Mouse (Mus musculus) embryonic facial prominence, embryonic 11.5 days (tissue): ENCODE results near the gene Fam184b. TPM values are rescaled to one million over a fixed set of nuclear protein-coding genes. Genes with fewer than 3 reads are reported as not detected.
A peak's percentile ranks its signal among the peaks of the same experiment; 100 is the strongest.
"Not testable (repeated sequence)": the region's sequence is repeated elsewhere in the genome, so short reads cannot be mapped to it uniquely, and the experiment has no call there.

Source experiments
- ATAC-seq: fragments of 200-750 bp; cut with Nextera tagmentation; replicated peaks from 2 replicates; pipeline ENCODE4 v1.8.0; 2017; ENCODE audit warnings: low read depth; ENCODE audit not compliant: insufficient number of reproducible peaks, low FRiP score, low TSS enrichment
- DNase-seq: peaks from one replicate; pipeline ENCODE4 v3.0.0-alpha.2; 2015; ENCODE audit warnings: low spot score
- H3K27ac ChIP-seq: fragments of 300-500 bp; sonication (generic); replicated peaks from 2 replicates; pipeline ENCODE4 v1.5.1; 2014; ENCODE audit warnings: mild to moderate bottlenecking, low read depth, low read length, control low read depth
- H3K27me3 ChIP-seq: fragments of 300-500 bp; sonication (generic); 2 replicates; pipeline ENCODE4 v1.6.1; 2014; ENCODE audit warnings: mild to moderate bottlenecking, low read length, moderate library complexity, mixed read lengths; ENCODE audit not compliant: control insufficient read depth, insufficient read depth
- H3K36me3 ChIP-seq: fragments of 300-500 bp; sonication (generic); replicated peaks from 2 replicates; pipeline ENCODE4 v1.6.1; 2014; ENCODE audit warnings: low read depth, mild to moderate bottlenecking, low read length, moderate library complexity, mixed read lengths; ENCODE audit not compliant: control insufficient read depth, insufficient read depth
- H3K4me1 ChIP-seq: fragments of 300-500 bp; sonication (generic); 2 replicates; pipeline ENCODE4 v1.6.1; 2014; ENCODE audit warnings: low read length, mixed read lengths; ENCODE audit not compliant: control insufficient read depth, insufficient read depth
- H3K4me2 ChIP-seq: fragments of 300-500 bp; sonication (generic); 2 replicates; pipeline ENCODE4 v1.6.1; 2014; ENCODE audit warnings: low read depth, mild to moderate bottlenecking, control low read depth, low read length, moderate library complexity
- H3K4me3 ChIP-seq: fragments of 300-500 bp; sonication (generic); 2 replicates; pipeline ENCODE4 v1.5.1; 2014; ENCODE audit warnings: low read depth, low read length, control low read depth
- H3K9ac ChIP-seq: fragments of 300-500 bp; sonication (generic); replicated peaks from 2 replicates; pipeline ENCODE4 v1.6.1; 2014; ENCODE audit warnings: mild to moderate bottlenecking, control low read depth, low read length
- H3K9me3 ChIP-seq: fragments of 300-500 bp; sonication (generic); replicated peaks from 2 replicates; pipeline ENCODE4 v1.6.1; 2016; ENCODE audit warnings: mild to moderate bottlenecking, low read length, inconsistent platforms, mixed read lengths; ENCODE audit not compliant: control insufficient read depth
- WGBS: fragments of 180-500 bp; shearing (Covaris S2); extraction: QIAGEN DNeasy Blood & Tissue Kit; methylation state at CpG from one replicate; pipeline ENCODE4 v1.1.7; 2014; 5-methylcytosine and 5-hydroxymethylcytosine counted together
- polyA plus RNA-seq: library from polyadenylated mRNA; unstranded; fragments of >200 nt; fragmentation: Nextera tagmentation; extraction: Ambion mirVana; gene quantifications from 2 replicates; pipeline ENCODE4 v1.2.1, GENCODE M21; 2014

Fam184b gene
- polyA plus RNA-seq, 1 experiment from 2014 or later: 0.73 TPM

DNA sequence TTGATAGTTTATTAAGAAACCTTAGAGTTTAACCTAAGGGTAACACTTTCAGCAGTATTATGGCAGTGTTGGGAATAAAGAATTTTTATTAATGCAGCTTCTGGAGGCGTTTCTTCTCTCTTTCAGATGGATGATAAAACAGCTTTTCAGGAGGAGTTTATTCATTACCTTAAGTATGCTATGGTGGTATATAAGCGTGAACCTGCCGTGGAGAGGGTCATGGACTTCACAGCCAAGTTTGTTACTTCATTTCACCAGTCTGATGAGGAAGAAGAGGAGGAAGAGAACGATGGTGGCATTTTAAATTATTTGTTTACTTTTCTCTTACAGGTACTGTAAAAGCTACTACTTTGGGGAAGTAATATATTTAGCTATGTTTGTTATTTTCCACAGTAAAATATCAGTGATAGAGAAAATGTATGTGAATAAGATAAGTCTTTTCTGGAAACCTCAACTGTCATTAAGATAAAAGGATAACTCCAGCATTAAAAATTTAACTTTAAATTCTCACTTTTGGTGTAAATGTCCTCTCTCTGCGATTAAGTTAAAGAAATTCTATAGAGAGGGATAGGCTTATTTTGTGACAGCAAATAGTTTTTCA, 31.6 kb upstream of the Fam184b start:
- Histone ChIP-seq H3K4me2 (peak overlapping the region; percentile 47), H3K4me1 (no peaks in the 10 kb centered on the region), H3K27ac (no peak overlapping the region), H3K4me3 (peak overlapping the region; percentile 81), H3K9me3 (no peaks in the 10 kb centered on the region), H3K9ac (no peak overlapping the region), H3K36me3 (no peaks in the 10 kb centered on the region), H3K27me3 (no peaks in the 10 kb centered on the region)
- ATAC-seq (no peak), DNase-seq (no peak)
- 55% methylated on average over 5 of the region's 5 CpGs for WGBS

DNA sequence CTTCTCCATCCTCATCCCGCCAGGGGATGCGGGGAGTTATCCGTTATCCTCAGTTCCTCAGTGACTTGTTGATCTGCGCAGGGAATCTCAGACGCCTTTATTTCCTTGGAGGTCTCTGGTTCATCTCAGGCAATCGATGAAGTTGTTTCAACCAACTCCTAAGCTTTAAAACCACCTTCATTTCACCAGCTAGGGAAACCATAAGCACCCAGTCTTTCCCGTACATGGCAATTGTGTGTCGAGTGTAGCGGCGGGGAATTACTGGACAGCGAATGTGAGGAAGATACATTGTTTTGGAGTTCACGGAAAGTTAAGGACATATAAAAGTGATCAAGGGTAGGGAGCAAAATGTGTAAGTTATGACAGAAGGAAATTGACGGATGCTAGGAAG, 30.9 kb upstream of the Fam184b start:
- DNase-seq (no peak), ATAC-seq (no peak)
- peak overlapping the region; percentile 92 for H3K9ac ChIP-seq
- H3K27me3 ChIP-seq: no peaks in the 10 kb centered on the region
- H3K9me3 ChIP-seq: no peaks in the 10 kb centered on the region
- no peaks in the 10 kb centered on the region for H3K4me1 ChIP-seq
- H3K4me2 ChIP-seq: peak overlapping the region; percentile 47
- 0% methylated on average over 13 of the region's 13 CpGs for WGBS
- H3K36me3 ChIP-seq: no peaks in the 10 kb centered on the region
- H3K27ac ChIP-seq: peak overlapping the region; percentile 90
- peak overlapping the region; percentile 81 for H3K4me3 ChIP-seq

DNA sequence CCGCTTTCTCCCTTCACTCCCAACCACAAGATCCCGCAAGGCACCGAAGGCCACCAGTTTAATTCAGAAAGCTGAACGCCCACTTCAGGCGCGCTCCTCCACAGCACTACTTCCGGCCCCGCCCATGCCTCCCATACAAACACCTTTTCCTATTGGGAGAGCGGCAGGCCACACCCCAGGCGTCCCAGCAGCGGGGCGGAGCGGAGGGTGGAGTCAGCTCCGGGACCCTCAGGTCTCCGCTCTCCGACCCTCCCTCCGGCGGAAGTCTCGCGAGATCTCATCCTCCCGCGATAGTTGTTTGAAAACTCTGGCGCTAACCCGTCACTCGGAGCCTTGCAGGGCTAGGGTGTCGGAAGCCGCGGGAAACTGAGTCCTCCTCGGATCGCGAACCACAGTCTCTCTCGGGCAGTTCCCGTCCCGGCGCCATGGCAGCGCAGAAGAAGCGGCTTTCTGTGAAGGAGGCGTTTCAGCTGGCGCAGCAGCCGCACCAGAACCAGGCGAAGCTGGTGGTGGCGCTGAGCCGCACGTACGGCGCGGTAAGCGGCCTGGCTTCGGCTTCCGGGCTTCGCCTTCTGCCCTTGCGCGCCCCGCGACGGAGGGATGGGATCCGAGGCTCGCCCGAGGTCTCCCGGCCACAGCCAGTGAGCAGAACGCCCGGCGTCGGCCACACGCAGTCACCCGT, 30.3 kb upstream of the Fam184b start, which contains the start of gene Ncapg:
Ncapg (plus strand) TSS at position 322 of the 682 bp plus-strand sequence.
- no peaks in the 10 kb centered on the region for H3K36me3 ChIP-seq
- H3K4me1 ChIP-seq: no peaks in the 10 kb centered on the region
- H3K27me3 ChIP-seq: no peaks in the 10 kb centered on the region
- H3K4me2 ChIP-seq: peak within 1 kb of the TSS; percentile 85
- ATAC-seq (peak; percentile 100), DNase-seq (peak; percentile 100)
- H3K9ac ChIP-seq: peak within 1 kb of the TSS; percentile 92
- peak within 1 kb of the TSS; percentile 90 for H3K27ac ChIP-seq
- WGBS: under 1% methylated on average over 66 of the region's 66 CpGs
- no peaks in the 10 kb centered on the region for H3K9me3 ChIP-seq
- H3K4me3 ChIP-seq: peak within 1 kb of the TSS; percentile 81

DNA sequence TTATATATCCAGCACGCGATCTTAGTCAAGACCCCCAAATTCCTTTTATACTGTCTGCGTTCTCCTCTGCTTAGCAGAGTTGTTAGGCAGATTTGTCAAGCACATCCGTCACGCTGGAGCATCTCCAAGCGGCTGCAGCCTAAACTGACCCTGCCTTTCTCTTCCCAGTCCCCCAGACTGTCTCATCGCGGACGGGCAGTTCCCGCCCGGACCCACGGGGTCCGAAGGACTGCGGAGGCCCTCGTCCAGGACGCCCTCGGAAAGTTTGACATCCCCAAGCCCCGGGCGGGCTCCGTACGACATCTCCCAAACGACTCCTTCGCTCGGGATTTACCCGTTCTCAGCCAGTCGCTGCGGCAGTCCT, 29.8 kb upstream of the Fam184b start:
- peak; percentile 83 for ATAC-seq

DNA sequence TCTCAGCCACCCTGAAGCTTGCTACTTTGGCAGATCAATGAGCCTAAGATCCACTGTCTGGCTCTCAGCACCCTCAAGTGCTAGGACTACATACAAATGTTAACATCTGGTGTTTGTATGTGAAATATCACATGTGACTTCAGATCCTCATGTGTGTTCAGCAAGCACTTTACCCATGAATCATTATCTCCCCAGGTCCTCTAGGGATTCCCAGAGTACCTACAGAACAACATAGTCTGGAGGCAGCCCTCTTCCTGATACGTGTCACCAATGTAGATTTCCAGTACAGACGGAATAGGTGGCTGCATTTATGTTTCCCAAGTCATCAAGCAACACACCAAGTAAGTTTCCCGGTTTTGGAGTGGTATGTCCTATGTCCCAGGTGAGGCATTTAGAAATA, 29.4 kb upstream of the Fam184b start:
- peak overlapping the region; percentile 73; the same call in 1 of the 2 replicates for H3K27ac ChIP-seq
- WGBS: 0% methylated on average over 3 of the region's 3 CpGs
- no peak; the same call in 1 of the 2 replicates for ATAC-seq

More for the DNA sequence above, 29.8 kb upstream of the Fam184b start:
- Histone ChIP-seq H3K4me2 (peak overlapping the region; percentile 85), H3K4me3 (peak overlapping the region; percentile 81), H3K27ac (peak overlapping the region; percentile 73), H3K36me3 (no peaks in the 10 kb centered on the region), H3K9me3 (no peaks in the 10 kb centered on the region), H3K4me1 (no peaks in the 10 kb centered on the region), H3K9ac (peak overlapping the region; percentile 66), H3K27me3 (no peaks in the 10 kb centered on the region)
- DNase-seq: no peak
- WGBS: under 1% methylated on average over 27 of the region's 27 CpGs

DNA sequence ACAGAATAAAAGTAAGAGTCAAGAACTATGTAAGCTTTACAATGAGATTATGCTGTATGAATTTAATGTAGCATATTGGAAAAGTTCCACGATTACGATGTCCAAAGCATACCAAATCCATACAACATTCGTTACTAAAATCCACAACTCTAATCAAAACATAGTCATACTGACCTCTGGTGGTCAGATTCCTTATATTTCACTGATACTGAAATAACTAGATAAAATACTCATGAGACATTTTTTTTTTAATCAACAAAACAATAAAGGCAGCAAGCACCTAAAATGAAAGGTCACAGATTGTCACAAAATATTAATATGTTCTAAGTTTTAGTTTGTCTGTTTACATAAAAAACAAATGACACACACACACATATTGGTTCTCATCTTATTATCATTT, 28.9 kb upstream of the Fam184b start:
- Histone ChIP-seq H3K4me1 (no peaks in the 10 kb centered on the region), H3K9me3 (no peaks in the 10 kb centered on the region), H3K27me3 (no peaks in the 10 kb centered on the region), H3K4me2 (no peak overlapping the region), H3K9ac (no peak overlapping the region), H3K36me3 (no peaks in the 10 kb centered on the region), H3K27ac (no peak overlapping the region), H3K4me3 (no peak overlapping the region)
- DNase-seq: peak; percentile 83
- WGBS: 37% methylated on average over 3 of the region's 3 CpGs
- no peak for ATAC-seq

More for the DNA sequence above, 29.4 kb upstream of the Fam184b start:
- Histone ChIP-seq H3K4me1 (no peaks in the 10 kb centered on the region), H3K4me3 (peak overlapping the region; percentile 81), H3K9ac (peak overlapping the region; percentile 66), H3K4me2 (peak overlapping the region; percentile 85), H3K9me3 (no peaks in the 10 kb centered on the region), H3K36me3 (no peaks in the 10 kb centered on the region), H3K27me3 (no peaks in the 10 kb centered on the region)
- peak; percentile 20 for DNase-seq

DNA sequence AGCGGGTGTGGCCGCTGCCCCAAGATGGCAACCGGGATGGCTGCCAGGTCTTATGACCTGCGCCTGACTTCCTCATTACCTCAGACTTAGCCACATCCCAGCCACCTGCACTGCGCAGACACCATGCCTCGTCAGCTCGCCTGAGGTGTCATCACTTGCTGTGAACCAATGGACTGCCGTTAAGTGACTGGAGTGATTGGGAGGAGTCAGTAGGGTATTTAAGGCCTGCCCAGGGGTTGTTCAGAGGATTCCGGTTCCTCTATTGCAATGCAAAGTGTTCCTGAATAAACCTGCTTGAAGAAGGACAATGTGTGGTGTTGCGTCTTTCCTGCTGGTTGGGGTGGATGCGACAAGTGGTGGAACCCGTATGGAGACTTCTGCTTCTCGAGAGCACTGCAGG, 19.0 kb upstream of the Fam184b start:
- not testable (repeated sequence) for H3K9me3 ChIP-seq, H3K36me3 ChIP-seq, H3K4me2 ChIP-seq, H3K4me1 ChIP-seq, DNase-seq, H3K27ac ChIP-seq, ATAC-seq, H3K9ac ChIP-seq, H3K27me3 ChIP-seq, H3K4me3 ChIP-seq
- WGBS: 94% methylated on average over 13 of the region's 13 CpGs

DNA sequence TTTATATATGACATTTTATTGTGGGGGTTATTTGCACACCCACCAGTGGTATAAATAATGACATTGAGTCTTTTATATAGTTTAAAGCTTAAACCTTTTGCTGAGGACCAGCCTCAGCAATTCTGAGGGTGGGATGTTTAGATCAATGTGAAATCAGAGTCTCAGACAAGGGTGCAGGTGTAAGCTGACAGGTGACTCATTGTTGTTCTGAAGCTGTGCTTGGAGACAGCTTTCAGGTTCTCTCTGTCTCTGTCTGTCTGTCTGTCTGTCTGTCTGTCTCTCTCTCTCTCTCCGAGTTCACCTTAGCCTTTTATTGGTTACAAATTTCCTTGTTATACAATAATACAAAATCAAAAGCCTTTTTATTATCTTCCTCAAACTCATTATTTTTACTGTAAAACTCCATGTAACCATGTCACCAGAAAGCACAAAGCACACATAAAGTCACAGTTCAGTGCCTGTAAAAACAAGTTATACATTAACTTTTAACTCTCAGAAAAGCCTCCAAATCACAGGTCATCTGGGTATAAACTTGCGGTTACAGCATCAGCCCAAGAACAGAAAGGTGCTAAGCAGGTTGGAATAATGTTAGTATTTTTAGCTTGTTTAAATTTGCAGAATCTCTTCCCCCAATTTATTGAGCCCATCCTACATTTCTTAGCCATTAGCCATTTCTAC, 11.8 kb upstream of the Fam184b start:
- no peaks in the 10 kb centered on the region for H3K4me1 ChIP-seq
- WGBS: 83% methylated on average over 2 of the region's 2 CpGs
- no peaks in the 10 kb centered on the region for H3K36me3 ChIP-seq
- no peaks in the 10 kb centered on the region for H3K27me3 ChIP-seq
- H3K4me3 ChIP-seq: no peak overlapping the region
- DNase-seq (no peak), ATAC-seq (no peak)
- no peaks in the 10 kb centered on the region for H3K9me3 ChIP-seq
- no peak overlapping the region for H3K27ac ChIP-seq
- no peak overlapping the region for H3K4me2 ChIP-seq
- H3K9ac ChIP-seq: no peak overlapping the region
